In genomic region chr11:76518125-76518524, GRCm38 (mm10) we compare ENCODE assay signal across 34 mouse cellular contexts.
"Had no signal": no experiment of that assay in that cellular context is flagged by ENCODE, and none has a peak within 500 bp of the region (broad histone marks: within the 10 kb centered on the region; RNA-seq: fewer than 3 reads in every experiment).

No protein-coding gene starts in this region.

- H3K36me3 ChIP-seq: heart, embryonic 10.5 days; heart, embryonic 12.5 days; heart, embryonic 13.5 days; heart, embryonic 15.5 days; hindbrain, embryonic 12.5 days; hindbrain, embryonic 13.5 days; hindbrain, embryonic 15.5 days; intestine, embryonic 15.5 days; kidney, embryonic 15.5 days had no signal

- H3K4me2 ChIP-seq: heart, embryonic 11.5 days; heart, embryonic 12.5 days; heart, embryonic 13.5 days; heart, embryonic 15.5 days; hindbrain, embryonic 12.5 days; hindbrain, embryonic 13.5 days; hindbrain, embryonic 14.5 days; hindbrain, embryonic 15.5 days; intestine, embryonic 15.5 days; kidney, embryonic 15.5 days had no signal

- H3K27me3 ChIP-seq: heart, embryonic 12.5 days; heart, embryonic 13.5 days; heart, embryonic 15.5 days; hindbrain, embryonic 12.5 days; hindbrain, embryonic 13.5 days; hindbrain, embryonic 15.5 days; intestine, embryonic 15.5 days; kidney, embryonic 15.5 days had no signal

- ATAC-seq: hindbrain, embryonic 16.5 days; hindbrain, postnatal 0 days; inflammation-experienced regulatory T-cells, adult 6 months; intestine, embryonic 15.5 days; intestine, embryonic 16.5 days; intestine, postnatal 0 days had no signal

- H3K27ac ChIP-seq: heart, adult 2 months; heart, embryonic 10.5 days; heart, embryonic 13.5 days; heart, embryonic 15.5 days; hindbrain, embryonic 10.5 days; hindbrain, embryonic 12.5 days; hindbrain, embryonic 13.5 days; hindbrain, embryonic 14.5 days; hindbrain, embryonic 15.5 days; hindbrain, postnatal 0 days; intestine, embryonic 15.5 days; kidney, embryonic 15.5 days; kidney, postnatal 0 days had no signal

- H3K9me3 ChIP-seq: heart, embryonic 10.5 days; heart, embryonic 12.5 days; heart, embryonic 13.5 days; heart, embryonic 15.5 days; hindbrain, embryonic 10.5 days; hindbrain, embryonic 12.5 days; hindbrain, embryonic 13.5 days; hindbrain, embryonic 15.5 days; intestine, embryonic 15.5 days; kidney, embryonic 15.5 days had no signal

- H3K9ac ChIP-seq: heart, embryonic 12.5 days; heart, embryonic 13.5 days; heart, embryonic 15.5 days; hindbrain, embryonic 12.5 days; hindbrain, embryonic 13.5 days; hindbrain, embryonic 14.5 days; hindbrain, embryonic 15.5 days; intestine, embryonic 15.5 days; kidney, embryonic 15.5 days had no signal

- H3K4me3 ChIP-seq: heart, adult 2 months; heart, embryonic 10.5 days; heart, embryonic 12.5 days; heart, embryonic 13.5 days; heart, embryonic 15.5 days; hindbrain, embryonic 10.5 days; hindbrain, embryonic 12.5 days; hindbrain, embryonic 13.5 days; hindbrain, embryonic 15.5 days; intestine, embryonic 15.5 days; kidney, embryonic 15.5 days had no signal

- DNase-seq: heart, adult 2 months; heart, postnatal 10 days; heart, postnatal 14 days; heart, postnatal 4 days; kidney, adult 11 months; kidney, adult 18-20 months; kidney, adult 2 months; kidney, adult 8-10 months; kidney, adult 9 months; kidney, postnatal 10 days; kidney, postnatal 14 days; kidney, postnatal 25 days; kidney, postnatal 36 days; kidney, postnatal 4 days; layer of hippocampus, adult 9-11 months; layer of hippocampus, postnatal 36 days had no signal
